Mouse (Mus musculus): ENCODE results near the gene Kif11. TPM values are rescaled to one million over a fixed set of nuclear protein-coding genes. Genes with fewer than 3 reads are reported as not detected.
A peak's percentile ranks its signal among the peaks of the same experiment; 100 is the strongest.

The Kif11 gene
- polyA plus RNA-seq, 1 experiment from 2014 or later = 78.1 TPM

DNA sequence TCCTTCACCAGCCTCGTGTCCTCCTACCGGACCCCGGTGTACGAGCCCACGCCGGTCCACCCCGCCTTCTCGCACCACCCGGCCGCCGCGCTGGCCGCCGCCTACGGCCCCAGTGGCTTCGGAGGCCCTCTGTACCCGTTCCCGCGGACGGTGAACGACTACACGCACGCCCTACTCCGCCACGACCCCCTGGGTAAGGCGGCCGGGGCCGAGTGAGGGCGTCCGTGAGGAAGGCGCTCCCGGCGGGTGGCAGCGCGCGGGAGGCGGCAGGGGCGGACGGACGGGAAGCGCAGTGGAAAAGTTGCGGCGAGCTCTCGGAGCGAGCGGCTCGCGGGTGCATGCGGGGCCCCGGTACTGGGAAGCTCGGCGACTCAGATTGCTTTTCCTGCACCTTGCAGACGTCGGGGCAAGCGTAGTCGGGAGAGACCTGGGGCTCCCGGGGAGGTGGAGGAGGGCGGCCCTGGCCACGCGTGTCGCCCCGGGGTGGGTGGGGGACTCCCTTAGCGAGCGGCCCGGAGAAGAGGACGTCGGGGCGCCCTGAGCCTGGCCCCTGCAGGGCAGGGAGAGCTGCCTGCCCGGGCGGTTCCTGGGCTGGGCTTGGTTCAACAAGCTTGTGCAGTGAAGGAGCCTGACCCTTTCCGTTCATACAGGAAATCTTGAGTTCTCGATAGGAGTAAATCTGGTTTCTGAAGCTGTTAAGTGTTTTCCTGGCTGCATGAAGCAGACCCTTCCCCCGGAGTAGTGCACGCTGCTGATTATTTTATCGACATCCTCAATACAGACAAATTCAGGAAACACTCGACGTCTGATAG lies 59.0 kb downstream of the Kif11 start:
- H3K4me1 ChIP-seq = peaks cover 16% of the 10 kb centered on the region
- 1% methylated on average over 74 of the region's 77 CpGs for WGBS
- peaks cover 90% of the 10 kb centered on the region for H3K27me3 ChIP-seq
- H3K4me2 ChIP-seq (replicated peaks) = peak overlapping the region; percentile 54
- no peaks in the 10 kb centered on the region for H3K36me3 ChIP-seq
- ATAC-seq (ENCODE audit: low FRiP score, low read depth) = peak; percentile 47; the same call in 1 of the 2 replicates
- no peak overlapping the region for H3K27ac ChIP-seq (replicated peaks)
- no peaks in the 10 kb centered on the region for H3K9me3 ChIP-seq
- H3K4me3 ChIP-seq = peak overlapping the region; percentile 44
- H3K9ac ChIP-seq (replicated peaks) = 0 out of 2 replicates have a peak overlapping the region, but pooled peaks have one; percentile 1

DNA sequence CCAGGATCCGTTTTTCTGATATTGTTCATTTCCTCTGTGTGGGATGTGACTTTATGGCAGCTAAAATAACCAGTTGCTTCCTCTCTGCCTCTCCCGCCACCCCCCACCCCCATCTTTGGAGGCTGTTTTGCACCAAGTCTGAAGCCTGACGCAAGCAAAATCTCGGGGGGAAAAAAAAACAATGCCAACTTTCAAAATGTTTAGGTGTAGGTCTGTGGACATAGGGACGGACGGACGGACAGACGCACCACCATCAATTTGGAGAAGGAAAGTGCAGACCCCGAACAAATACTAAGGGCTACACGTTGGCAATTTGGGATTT lies 59.6 kb downstream of the Kif11 start:
- WGBS = 3% methylated on average over 10 of the region's 10 CpGs
- H3K4me2 ChIP-seq (replicated peaks) = no peak overlapping the region
- no peaks in the 10 kb centered on the region for H3K36me3 ChIP-seq
- peaks cover 88% of the 10 kb centered on the region for H3K27me3 ChIP-seq
- H3K27ac ChIP-seq (replicated peaks) = no peak overlapping the region
- H3K4me1 ChIP-seq = peaks cover 16% of the 10 kb centered on the region
- H3K4me3 ChIP-seq = peak overlapping the region; percentile 44; the same call in 1 of the 2 replicates
- no peaks in the 10 kb centered on the region for H3K9me3 ChIP-seq
- no peak overlapping the region for H3K9ac ChIP-seq (replicated peaks)
- no peak for ATAC-seq (ENCODE audit: low FRiP score, low read depth)

DNA sequence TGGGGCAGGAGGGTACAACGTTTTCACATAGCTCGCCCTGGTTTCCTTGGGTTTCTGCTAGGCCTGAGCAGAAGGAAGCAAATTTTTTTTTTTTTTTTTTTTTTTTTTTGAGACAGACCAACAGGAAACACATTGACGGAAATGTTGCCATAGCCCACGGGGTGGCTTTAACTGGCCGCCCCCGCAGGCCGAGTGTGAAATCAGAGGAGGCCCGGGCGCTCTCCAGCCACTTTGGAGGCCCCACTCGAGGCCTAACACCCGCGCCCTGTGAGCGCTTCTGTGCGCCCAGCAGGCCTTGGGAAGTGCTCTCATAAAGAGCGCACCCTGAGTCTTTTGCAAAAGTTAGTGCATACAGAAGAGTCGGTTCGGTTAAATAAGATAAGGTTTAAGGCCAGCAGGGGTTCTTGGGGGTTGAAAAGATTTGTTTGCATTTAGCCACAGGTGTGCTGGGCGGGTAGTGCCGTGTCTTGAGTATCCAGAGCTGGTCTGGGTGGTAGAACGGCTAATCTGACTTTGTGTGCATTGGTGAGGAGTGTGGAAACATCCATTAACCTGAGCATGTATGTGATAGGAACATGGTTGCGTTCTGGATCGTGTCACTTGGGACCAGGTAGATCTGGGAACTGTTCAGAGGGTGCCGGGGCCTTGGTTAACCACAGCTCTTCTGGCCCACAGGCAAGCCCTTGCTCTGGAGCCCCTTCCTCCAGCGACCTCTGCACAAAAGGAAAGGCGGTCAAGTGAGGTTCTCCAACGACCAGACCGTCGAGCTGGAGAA lies 60.5 kb downstream of the Kif11 start:
- H3K4me3 ChIP-seq = no peak overlapping the region
- H3K27ac ChIP-seq (replicated peaks) = no peak overlapping the region
- no peaks in the 10 kb centered on the region for H3K9me3 ChIP-seq
- no peak for ATAC-seq (ENCODE audit: low FRiP score, low read depth)
- no peak overlapping the region for H3K9ac ChIP-seq (replicated peaks)
- H3K4me1 ChIP-seq = peaks cover 16% of the 10 kb centered on the region
- no peaks in the 10 kb centered on the region for H3K36me3 ChIP-seq
- no peak overlapping the region for H3K4me2 ChIP-seq (replicated peaks)
- H3K27me3 ChIP-seq = peaks cover 89% of the 10 kb centered on the region
- WGBS = 4% methylated on average over 28 of the region's 28 CpGs

GRCm38 (mm10) chr19:37437289-37437606 lies 61.0 kb downstream of the Kif11 start:
- Histone ChIP-seq H3K4me2 (replicated peaks) (no peak overlapping the region), H3K27ac (replicated peaks) (no peak overlapping the region), H3K36me3 (no peaks in the 10 kb centered on the region), H3K4me1 (peaks cover 16% of the 10 kb centered on the region), H3K9me3 (no peaks in the 10 kb centered on the region), H3K9ac (replicated peaks) (no peak overlapping the region), H3K4me3 (no peak overlapping the region), H3K27me3 (peaks cover 89% of the 10 kb centered on the region)
- WGBS = 5% methylated on average over 14 of the region's 14 CpGs
- ATAC-seq (ENCODE audit: low FRiP score, low read depth) = no peak

DNA sequence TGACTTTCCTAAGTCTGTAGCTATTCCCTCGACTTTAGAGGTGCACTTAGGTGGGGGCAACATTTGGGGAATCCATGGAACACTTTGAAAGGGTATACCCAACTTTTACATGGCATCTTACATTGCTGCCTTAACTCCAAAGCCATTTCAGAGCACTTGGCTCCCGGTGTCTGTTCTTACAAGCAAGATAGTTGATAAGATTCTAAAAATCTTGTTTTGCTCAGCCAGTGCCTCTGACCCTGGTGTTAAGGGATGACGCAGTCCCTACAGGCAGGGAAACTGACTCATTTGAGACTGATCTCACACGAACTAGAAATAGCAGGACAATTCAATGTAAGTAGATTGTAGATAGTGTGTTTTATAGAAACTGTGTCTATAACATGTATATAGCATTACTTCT lies 64.0 kb downstream of the Kif11 start:
- no peak overlapping the region for H3K9ac ChIP-seq (replicated peaks)
- H3K27ac ChIP-seq (replicated peaks) = no peak overlapping the region
- no peak overlapping the region for H3K4me3 ChIP-seq
- peaks cover 62% of the 10 kb centered on the region for H3K27me3 ChIP-seq
- 0 out of 2 replicates have a peak, but pooled peaks cover 3% of the 10 kb centered on the region for H3K4me1 ChIP-seq
- no peaks in the 10 kb centered on the region for H3K9me3 ChIP-seq
- no peaks in the 10 kb centered on the region for H3K36me3 ChIP-seq
- ATAC-seq (ENCODE audit: low FRiP score, low read depth) = no peak
- H3K4me2 ChIP-seq (replicated peaks) = no peak overlapping the region
- 84% methylated on average over 4 of the region's 4 CpGs for WGBS

DNA sequence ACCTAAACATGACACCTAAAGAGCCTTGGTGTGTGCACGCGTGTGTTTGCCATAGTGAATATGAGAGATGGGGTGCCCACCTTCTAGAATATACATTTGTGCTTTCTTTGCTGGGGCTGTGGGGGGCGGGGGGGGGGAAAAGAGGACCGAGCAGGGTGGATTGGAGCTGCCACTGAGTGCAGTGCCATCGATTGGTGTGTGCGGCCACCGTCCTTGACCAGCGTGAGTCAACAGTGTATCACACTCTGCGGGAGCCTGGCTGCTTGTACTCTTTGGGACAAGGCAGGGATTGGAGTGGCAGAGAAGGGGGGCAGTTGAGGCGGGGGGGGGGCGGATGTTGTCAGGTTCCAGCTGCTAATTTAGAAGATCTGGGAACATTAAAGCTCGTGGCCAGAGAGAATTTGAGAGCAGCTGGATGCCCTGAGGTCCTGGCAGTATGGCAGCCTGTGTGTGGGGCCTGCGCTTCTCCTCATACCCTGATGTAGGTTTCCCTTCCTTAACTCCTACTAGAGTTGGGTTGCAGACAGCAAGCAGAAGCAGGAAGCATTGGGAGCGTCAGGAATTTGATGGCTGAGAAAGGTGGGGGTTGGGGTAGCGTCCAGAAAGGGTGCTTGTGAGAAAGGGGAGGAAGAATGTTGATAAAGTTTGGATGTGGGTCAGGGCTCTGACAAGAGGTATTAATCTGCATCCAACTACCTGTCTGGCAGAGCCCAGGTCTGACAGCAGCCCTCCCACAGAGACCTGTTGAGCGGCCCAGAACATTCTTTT lies 64.7 kb downstream of the Kif11 start:
- H3K4me2 ChIP-seq (replicated peaks) = no peak overlapping the region
- no peaks in the 10 kb centered on the region for H3K36me3 ChIP-seq
- H3K4me1 ChIP-seq = no peaks in the 10 kb centered on the region
- no peak overlapping the region for H3K27ac ChIP-seq (replicated peaks)
- H3K9me3 ChIP-seq = no peaks in the 10 kb centered on the region
- no peak for ATAC-seq (ENCODE audit: low FRiP score, low read depth)
- peaks cover 55% of the 10 kb centered on the region for H3K27me3 ChIP-seq
- no peak overlapping the region for H3K4me3 ChIP-seq
- 74% methylated on average over 15 of the region's 16 CpGs for WGBS
- H3K9ac ChIP-seq (replicated peaks) = no peak overlapping the region

DNA sequence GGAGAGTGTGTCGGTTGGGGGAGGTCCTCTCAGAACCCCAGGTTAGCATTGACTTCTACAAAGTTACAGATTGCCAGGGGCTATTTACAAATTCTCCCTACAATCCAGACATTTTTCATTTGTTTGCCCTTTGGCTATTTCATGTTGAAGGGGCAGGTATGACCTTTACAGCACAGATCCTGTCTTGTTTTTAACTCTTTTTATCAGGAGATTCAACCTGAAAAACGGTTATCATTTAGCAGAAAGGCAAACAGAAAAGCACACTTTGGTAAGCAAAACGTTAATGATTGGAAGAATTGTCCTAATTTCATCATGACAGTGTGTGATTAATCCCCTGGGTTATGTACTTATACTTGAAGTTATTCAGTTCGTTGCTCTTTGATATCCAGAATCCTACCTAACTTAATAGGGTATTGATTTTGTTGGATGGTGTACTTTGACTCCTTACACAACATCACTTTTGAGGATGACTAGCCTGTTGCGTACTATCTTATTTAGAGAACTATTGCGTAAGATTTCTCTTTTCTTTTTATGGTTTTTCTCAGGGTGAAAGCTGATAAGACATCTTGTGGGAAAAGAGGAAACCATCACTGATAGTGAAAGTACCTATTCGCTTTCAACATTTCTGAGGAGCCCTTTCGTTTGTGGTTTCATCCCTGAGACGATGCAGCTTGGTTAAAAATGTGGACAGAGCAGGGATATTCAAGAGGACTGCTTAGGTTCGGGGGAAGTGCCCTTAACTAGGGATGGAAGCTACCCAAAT lies 66.5 kb downstream of the Kif11 start:
- 84% methylated on average over 10 of the region's 10 CpGs for WGBS
- Histone ChIP-seq H3K36me3 (no peaks in the 10 kb centered on the region), H3K9ac (replicated peaks) (no peak overlapping the region), H3K4me2 (replicated peaks) (no peak overlapping the region), H3K4me3 (no peak overlapping the region), H3K27ac (replicated peaks) (no peak overlapping the region), H3K4me1 (no peaks in the 10 kb centered on the region), H3K27me3 (peaks cover 37% of the 10 kb centered on the region), H3K9me3 (no peaks in the 10 kb centered on the region)
- no peak for ATAC-seq (ENCODE audit: low FRiP score, low read depth)

- Histone ChIP-seq H3K27me3 (peaks cover 31% of the 10 kb centered on the region), H3K4me1 (no peaks in the 10 kb centered on the region), H3K36me3 (no peaks in the 10 kb centered on the region), H3K4me2 (replicated peaks) (no peak overlapping the region), H3K27ac (replicated peaks) (no peak overlapping the region), H3K4me3 (no peak overlapping the region), H3K9me3 (no peaks in the 10 kb centered on the region), H3K9ac (replicated peaks) (no peak overlapping the region)
- no peak for ATAC-seq (ENCODE audit: low FRiP score, low read depth)
- WGBS = 85% methylated on average over 4 of the region's 4 CpGs
Observed at GRCm38 (mm10) chr19:37443631-37444140, 67.5 kb downstream of the Kif11 start.

- no peak for ATAC-seq (ENCODE audit: low FRiP score, low read depth)
- no peak overlapping the region for H3K9ac ChIP-seq (replicated peaks)
- no peaks in the 10 kb centered on the region for H3K27me3 ChIP-seq
- H3K4me3 ChIP-seq = no peak overlapping the region
- no peaks in the 10 kb centered on the region for H3K9me3 ChIP-seq
- no peak overlapping the region for H3K4me2 ChIP-seq (replicated peaks)
- no peaks in the 10 kb centered on the region for H3K4me1 ChIP-seq
- H3K27ac ChIP-seq (replicated peaks) = no peak overlapping the region
- H3K36me3 ChIP-seq = no peaks in the 10 kb centered on the region
- 76% methylated on average over 5 of the region's 5 CpGs for WGBS
Observed at GRCm38 (mm10) chr19:37448212-37448611, 72.0 kb downstream of the Kif11 start.

- Histone ChIP-seq H3K9me3 (no peaks in the 10 kb centered on the region), H3K27me3 (no peaks in the 10 kb centered on the region), H3K27ac (replicated peaks) (no peak overlapping the region), H3K4me3 (no peak overlapping the region), H3K4me2 (replicated peaks) (no peak overlapping the region), H3K4me1 (no peaks in the 10 kb centered on the region), H3K9ac (replicated peaks) (no peak overlapping the region), H3K36me3 (no peaks in the 10 kb centered on the region)
- no peak for ATAC-seq (ENCODE audit: low FRiP score, low read depth)
- 87% methylated on average over 3 of the region's 3 CpGs for WGBS
Observed at GRCm38 (mm10) chr19:37449246-37449645, 73.0 kb downstream of the Kif11 start.

DNA sequence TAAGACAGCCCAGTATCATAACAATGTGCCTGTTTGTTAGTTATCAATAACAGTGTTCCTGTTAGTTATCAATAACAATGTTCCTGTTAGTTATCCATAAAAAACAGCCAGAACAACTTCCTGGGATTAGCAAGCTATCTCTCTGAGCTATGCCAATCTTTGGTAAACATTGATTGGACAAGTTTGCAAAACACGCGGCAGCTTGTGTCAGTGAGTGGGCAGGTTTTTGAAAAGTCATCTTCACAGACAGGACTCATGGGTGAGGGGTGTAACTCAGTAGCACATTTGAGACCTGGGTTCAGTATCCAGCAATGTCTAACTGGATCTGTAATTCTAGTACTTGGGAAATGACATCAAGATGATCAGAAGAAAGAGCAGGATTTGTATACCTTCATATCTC lies 79.3 kb downstream of the Kif11 start:
- no peak overlapping the region for H3K9ac ChIP-seq (replicated peaks)
- no peak overlapping the region for H3K4me3 ChIP-seq
- H3K27me3 ChIP-seq = no peaks in the 10 kb centered on the region
- no peak overlapping the region for H3K4me2 ChIP-seq (replicated peaks)
- no peak for ATAC-seq (ENCODE audit: low FRiP score, low read depth)
- no peak overlapping the region for H3K27ac ChIP-seq (replicated peaks)
- peaks cover 3% of the 10 kb centered on the region for H3K9me3 ChIP-seq
- no peaks in the 10 kb centered on the region for H3K36me3 ChIP-seq
- no peaks in the 10 kb centered on the region for H3K4me1 ChIP-seq
- 89% methylated on average over 2 of the region's 2 CpGs for WGBS
